In the genomic region with DNA sequence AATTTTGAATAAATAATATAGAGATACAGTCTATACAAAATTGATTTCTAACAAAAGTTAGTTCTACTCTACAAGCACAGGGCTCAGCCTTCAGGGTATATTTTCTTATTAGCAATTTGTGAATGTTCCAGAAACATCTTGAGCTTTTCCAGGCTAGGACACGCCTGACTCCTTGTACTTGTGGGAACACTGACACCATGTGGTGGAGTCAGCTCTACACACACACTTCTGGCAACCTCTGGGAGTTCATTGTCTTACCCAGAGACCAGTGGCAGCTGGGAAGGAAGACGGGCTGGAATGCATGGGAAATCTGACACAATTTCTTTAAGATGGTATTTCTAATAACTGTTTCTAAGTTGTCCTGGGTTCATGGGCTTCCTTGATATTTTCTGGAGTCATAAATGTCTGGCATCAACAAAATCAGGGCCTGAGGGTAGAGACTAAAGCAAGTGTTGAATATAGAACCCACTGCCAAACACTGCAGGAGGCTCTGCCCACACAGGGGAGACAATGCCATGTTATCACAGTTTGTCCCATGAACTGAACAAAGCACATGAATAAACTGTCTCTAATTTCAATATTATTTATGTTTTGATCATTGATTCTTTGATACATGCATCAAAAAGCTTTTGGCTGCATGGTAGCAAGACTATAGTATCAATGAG, we compare ENCODE assay signal across 8 mouse cellular contexts.
DNase-seq lines count a peak whose midpoint lies in the region; ATAC-seq and TF ChIP-seq lines count a peak whose summit lies in the region.

No protein-coding gene starts in this region.

- H3K9ac ChIP-seq in hindbrain, embryonic 15.5 days, result no peak overlapping the region

- no peaks in the 10 kb centered on the region for H3K9me3 ChIP-seq in hindbrain, embryonic 15.5 days

- peak overlapping the region; percentile 55; the same call in 1 of the 2 replicates for H3K27ac ChIP-seq in gastrocnemius, adult 2 months
- no peak overlapping the region for H3K27ac ChIP-seq in hindbrain, embryonic 15.5 days (replicated peaks)
- H3K27ac ChIP-seq in small intestine, adult 2 months (ENCODE audit: insufficient read depth, low read depth, low read length), result no peak overlapping the region

- intact Hi-C loops in gastrocnemius, adult 2 months (cut with DNase I), result loop anchor here (1.0 to 2.0 kb wide), 2 partner anchors 44 to 335 kb away; no protein-coding TSS in a partner anchor

- no peak for TF ChIP-seq POLR2A in brain, embryonic 14.5 days (IDR thresholded peaks at IDR 0.05; ENCODE audit: borderline replicate concordance, extremely low read depth, insufficient read depth, insufficient read length, poor library complexity, severe bottlenecking)
- no peak for TF ChIP-seq POLR2A in small intestine, adult 2 months (IDR thresholded peaks at IDR 0.05; ENCODE audit: low read depth, low read length)

- H3K4me1 ChIP-seq in hindbrain, embryonic 15.5 days (replicated peaks), result no peaks in the 10 kb centered on the region
- H3K4me1 ChIP-seq in small intestine, adult 2 months (ENCODE audit: control insufficient read depth, insufficient read depth, insufficient read length, low read length), result no peaks in the 10 kb centered on the region

- peak; percentile 73; the same call in 1 of the 2 replicates for TF ChIP-seq CTCF in brain, embryonic 14.5 days (IDR thresholded peaks at IDR 0.05; ENCODE audit: borderline replicate concordance, extremely low read depth, insufficient read depth, insufficient read length)
- peak; percentile 94 for TF ChIP-seq CTCF in gastrocnemius, adult 2 months (IDR thresholded peaks at IDR 0.05)
- TF ChIP-seq CTCF in small intestine, adult 2 months (IDR thresholded peaks at IDR 0.05; ENCODE audit: extremely low read depth, insufficient read length, insufficient replicate concordance, low read depth, low read length), result peak; percentile 50; the same call in 1 of the 2 replicates

- H3K4me3 ChIP-seq in gastrocnemius, adult 2 months, result no peak overlapping the region
- no peak overlapping the region for H3K4me3 ChIP-seq in hindbrain, embryonic 15.5 days
- H3K4me3 ChIP-seq in small intestine, adult 2 months (ENCODE audit: low read depth, low read length), result no peak overlapping the region

- no peaks in the 10 kb centered on the region for H3K36me3 ChIP-seq in hindbrain, embryonic 15.5 days
- peaks cover 24% of the 10 kb centered on the region for H3K36me3 ChIP-seq in small intestine, adult 2 months (ENCODE audit: control insufficient read depth, insufficient read depth, low read length)

- DNase-seq in ES-CJ7 (ENCODE audit: low read depth, low spot score), result peak; percentile 71
- DNase-seq in brain, embryonic 14.5 days (ENCODE audit: low read depth), result peak; percentile 87
- DNase-seq in gastrocnemius, adult 2 months, result peak; percentile 66
- DNase-seq in layer of hippocampus, postnatal 14 days (ENCODE audit: low spot score in 2 of 2), result peak; percentile 31 to 66
- peak; percentile 73 for DNase-seq in mesoderm, embryonic 11.5 days (ENCODE audit: low read depth, low spot score)
- DNase-seq in c-Kit-positive CD71-positive TER-119-positive erythroid progenitor cells, embryonic 14.5 days (ENCODE audit: low spot score), result no peak

- ATAC-seq in hindbrain, embryonic 15.5 days (ENCODE audit: low FRiP score, low read depth), result peak; percentile 96

- H3K4me2 ChIP-seq in hindbrain, embryonic 15.5 days, result no peak overlapping the region

- WGBS in hindbrain, embryonic 15.5 days, result 3% methylated on average over 2 of the region's 2 CpGs
- 35% methylated on average over 2 of the region's 2 CpGs for WGBS in small intestine, adult 2 months

- H3K27me3 ChIP-seq in hindbrain, embryonic 15.5 days, result no peaks in the 10 kb centered on the region
- H3K27me3 ChIP-seq in small intestine, adult 2 months (ENCODE audit: control insufficient read depth, insufficient read depth, low read length), result no peaks in the 10 kb centered on the region
